Mouse (Mus musculus): ENCODE results near the gene Thra. TPM values are rescaled to one million over a fixed set of nuclear protein-coding genes. Genes with fewer than 3 reads are reported as not detected.

Thra gene
- polyA plus RNA-seq, 1 experiment from 2014 or later, result 175 TPM

- H3K4me2 ChIP-seq (ENCODE audit: low read length), result no peak overlapping the region
- no peaks in the 10 kb centered on the region for H3K9me3 ChIP-seq (ENCODE audit: control insufficient read depth, low read length)
- H3K9ac ChIP-seq (replicated peaks; ENCODE audit: low read length), result no peak overlapping the region
- H3K4me3 ChIP-seq (replicated peaks; ENCODE audit: low read depth, low read length), result no peak overlapping the region
- H3K4me1 ChIP-seq (ENCODE audit: control insufficient read depth, insufficient read depth, low read length), result no peaks in the 10 kb centered on the region
- ATAC-seq (ENCODE audit: low FRiP score, low TSS enrichment) (no peak), DNase-seq (peak; percentile 85)
- WGBS, result 46% methylated on average over 4 of the region's 4 CpGs
- H3K27me3 ChIP-seq (ENCODE audit: control insufficient read depth, insufficient read depth, low read length), result no peaks in the 10 kb centered on the region
- peaks cover 33% of the 10 kb centered on the region for H3K36me3 ChIP-seq (ENCODE audit: control insufficient read depth, insufficient read depth, low read length)
- H3K27ac ChIP-seq (replicated peaks; ENCODE audit: low read depth, low read length), result no peak overlapping the region
These were observed 40.5 kb upstream of the Thra start for GRCm38 (mm10) chr11:98699911-98700310.

- Histone ChIP-seq H3K9me3 (ENCODE audit: control insufficient read depth, low read length) (no peaks in the 10 kb centered on the region), H3K4me3 (replicated peaks; ENCODE audit: low read depth, low read length) (no peak within 1 kb of the TSS), H3K27ac (replicated peaks; ENCODE audit: low read depth, low read length) (no peak within 1 kb of the TSS), H3K4me2 (ENCODE audit: low read length) (no peak within 1 kb of the TSS), H3K4me1 (ENCODE audit: control insufficient read depth, insufficient read depth, low read length) (no peaks in the 10 kb centered on the region), H3K9ac (replicated peaks; ENCODE audit: low read length) (no peak within 1 kb of the TSS), H3K27me3 (ENCODE audit: control insufficient read depth, insufficient read depth, low read length) (no peaks in the 10 kb centered on the region), H3K36me3 (ENCODE audit: control insufficient read depth, insufficient read depth, low read length) (peaks cover 33% of the 10 kb centered on the region)
- no peak for ATAC-seq (ENCODE audit: low FRiP score, low TSS enrichment)
- WGBS, result 26% methylated on average over 10 of the region's 10 CpGs
- DNase-seq, result no peak
These were observed 39.2 kb upstream of the Thra start, which contains the start of gene Csf3 for GRCm38 (mm10) chr11:98701213-98701670. Csf3 (plus strand) TSS chr11:98701263.

DNA sequence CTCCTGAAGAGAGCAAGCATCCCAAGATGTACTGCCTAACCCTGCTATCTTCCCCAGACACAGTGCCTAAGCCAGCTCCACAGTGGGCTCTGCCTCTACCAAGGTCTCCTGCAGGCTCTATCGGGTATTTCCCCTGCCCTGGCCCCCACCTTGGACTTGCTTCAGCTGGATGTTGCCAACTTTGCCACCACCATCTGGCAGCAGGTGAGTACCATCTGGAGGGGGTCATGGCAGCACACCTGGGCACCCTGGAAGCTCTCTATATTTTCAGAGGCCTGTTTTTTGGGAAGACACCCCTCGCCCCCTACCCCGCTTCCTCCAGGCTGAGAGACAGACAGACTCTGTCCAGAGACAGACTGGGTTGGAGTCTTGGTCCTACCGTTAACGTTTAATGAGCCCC lies 38.1 kb upstream of the Thra start:
- ATAC-seq (ENCODE audit: low FRiP score, low TSS enrichment) (no peak), DNase-seq (no peak)
- no peaks in the 10 kb centered on the region for H3K9me3 ChIP-seq (ENCODE audit: control insufficient read depth, low read length)
- H3K36me3 ChIP-seq (ENCODE audit: control insufficient read depth, insufficient read depth, low read length), result peaks cover 38% of the 10 kb centered on the region
- no peaks in the 10 kb centered on the region for H3K27me3 ChIP-seq (ENCODE audit: control insufficient read depth, insufficient read depth, low read length)
- WGBS, result 72% methylated on average over 5 of the region's 5 CpGs
- no peaks in the 10 kb centered on the region for H3K4me1 ChIP-seq (ENCODE audit: control insufficient read depth, insufficient read depth, low read length)
- no peak overlapping the region for H3K4me2 ChIP-seq (ENCODE audit: low read length)
- no peak overlapping the region for H3K9ac ChIP-seq (replicated peaks; ENCODE audit: low read length)
- H3K4me3 ChIP-seq (replicated peaks; ENCODE audit: low read depth, low read length), result no peak overlapping the region
- H3K27ac ChIP-seq (replicated peaks; ENCODE audit: low read depth, low read length), result no peak overlapping the region

DNA sequence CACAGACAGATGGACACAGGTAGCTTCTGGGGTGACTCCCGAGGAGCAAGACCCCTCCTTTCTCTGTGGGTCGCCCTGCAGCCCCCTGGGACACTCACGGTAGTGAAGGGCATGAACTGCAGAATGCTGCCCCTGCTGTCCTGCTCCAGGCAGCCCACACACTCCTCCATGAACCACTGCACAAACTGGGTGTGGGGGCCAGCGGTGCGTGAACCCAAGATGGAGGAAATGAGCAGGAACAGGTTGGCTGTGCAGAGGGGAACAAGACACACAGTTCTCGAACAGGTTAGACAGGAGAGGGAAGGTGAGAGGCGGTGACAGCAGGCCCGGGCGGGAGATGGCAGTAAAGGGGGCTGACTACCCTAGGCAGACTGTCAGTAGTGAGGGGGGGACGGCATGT lies 35.4 kb upstream of the Thra start:
- H3K4me2 ChIP-seq (ENCODE audit: low read length), result no peak overlapping the region
- no peak for ATAC-seq (ENCODE audit: low FRiP score, low TSS enrichment)
- H3K27ac ChIP-seq (replicated peaks; ENCODE audit: low read depth, low read length), result no peak overlapping the region
- peaks cover 65% of the 10 kb centered on the region for H3K36me3 ChIP-seq (ENCODE audit: control insufficient read depth, insufficient read depth, low read length)
- H3K27me3 ChIP-seq (ENCODE audit: control insufficient read depth, insufficient read depth, low read length), result no peaks in the 10 kb centered on the region
- 87% methylated on average over 10 of the region's 10 CpGs for WGBS
- H3K9ac ChIP-seq (replicated peaks; ENCODE audit: low read length), result no peak overlapping the region
- H3K4me3 ChIP-seq (replicated peaks; ENCODE audit: low read depth, low read length), result no peak overlapping the region
- H3K4me1 ChIP-seq (ENCODE audit: control insufficient read depth, insufficient read depth, low read length), result no peaks in the 10 kb centered on the region
- no peak for DNase-seq
- H3K9me3 ChIP-seq (ENCODE audit: control insufficient read depth, low read length), result no peaks in the 10 kb centered on the region

- Histone ChIP-seq H3K4me1 (ENCODE audit: control insufficient read depth, insufficient read depth, low read length) (no peaks in the 10 kb centered on the region), H3K4me2 (ENCODE audit: low read length) (no peak overlapping the region), H3K9me3 (ENCODE audit: control insufficient read depth, low read length) (no peaks in the 10 kb centered on the region), H3K36me3 (ENCODE audit: control insufficient read depth, insufficient read depth, low read length) (peaks cover 86% of the 10 kb centered on the region), H3K27ac (replicated peaks; ENCODE audit: low read depth, low read length) (no peak overlapping the region), H3K4me3 (replicated peaks; ENCODE audit: low read depth, low read length) (no peak overlapping the region), H3K9ac (replicated peaks; ENCODE audit: low read length) (no peak overlapping the region), H3K27me3 (ENCODE audit: control insufficient read depth, insufficient read depth, low read length) (no peaks in the 10 kb centered on the region)
- ATAC-seq (ENCODE audit: low FRiP score, low TSS enrichment) (no peak), DNase-seq (no peak)
- WGBS, result 93% methylated on average over 22 of the region's 22 CpGs
These were observed 32.8 kb upstream of the Thra start for GRCm38 (mm10) chr11:98707401-98708281.

DNA sequence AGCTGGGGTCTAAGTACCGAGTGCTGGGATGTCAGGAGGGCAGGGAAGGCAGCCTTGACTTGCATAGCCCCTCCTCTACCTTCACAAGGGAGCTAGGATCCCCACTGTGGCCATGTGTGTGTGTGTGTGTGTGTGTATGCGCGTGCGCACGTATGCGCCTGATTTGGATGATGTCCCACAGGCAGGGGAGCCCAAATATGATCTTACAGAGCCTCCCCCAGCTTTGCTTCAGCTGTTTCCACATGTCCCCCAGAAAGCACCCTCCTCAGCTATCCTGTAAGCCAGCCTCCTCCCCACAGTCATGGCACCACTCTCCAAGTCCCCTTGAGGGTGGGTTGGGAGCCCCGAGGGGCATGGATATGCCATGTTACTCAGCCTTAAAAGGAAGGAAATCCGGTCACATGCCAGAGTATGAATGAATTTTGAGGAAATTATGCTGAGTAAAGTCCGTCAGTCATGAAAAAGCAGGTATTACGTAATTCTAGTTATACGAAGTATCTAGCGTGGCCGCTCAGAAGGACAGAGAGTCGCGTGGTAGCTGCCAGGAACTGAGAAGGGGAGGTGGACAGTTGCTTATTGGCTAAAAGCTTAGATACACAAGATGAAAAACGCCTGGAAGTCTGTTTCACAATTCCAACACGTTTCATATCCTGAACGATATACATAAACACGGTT lies 32.0 kb upstream of the Thra start:
- H3K4me2 ChIP-seq (ENCODE audit: low read length), result no peak overlapping the region
- H3K4me1 ChIP-seq (ENCODE audit: control insufficient read depth, insufficient read depth, low read length), result no peaks in the 10 kb centered on the region
- no peaks in the 10 kb centered on the region for H3K27me3 ChIP-seq (ENCODE audit: control insufficient read depth, insufficient read depth, low read length)
- 92% methylated on average over 19 of the region's 19 CpGs for WGBS
- no peak overlapping the region for H3K9ac ChIP-seq (replicated peaks; ENCODE audit: low read length)
- DNase-seq, result no peak
- no peak overlapping the region for H3K4me3 ChIP-seq (replicated peaks; ENCODE audit: low read depth, low read length)
- H3K27ac ChIP-seq (replicated peaks; ENCODE audit: low read depth, low read length), result no peak overlapping the region
- no peaks in the 10 kb centered on the region for H3K9me3 ChIP-seq (ENCODE audit: control insufficient read depth, low read length)
- no peak for ATAC-seq (ENCODE audit: low FRiP score, low TSS enrichment)
- H3K36me3 ChIP-seq (ENCODE audit: control insufficient read depth, insufficient read depth, low read length), result peaks cover 94% of the 10 kb centered on the region

- no peak for DNase-seq
- H3K27ac ChIP-seq (replicated peaks; ENCODE audit: low read depth, low read length), result no peak overlapping the region
- ATAC-seq (ENCODE audit: low FRiP score, low TSS enrichment), result no peak
- no peak overlapping the region for H3K4me3 ChIP-seq (replicated peaks; ENCODE audit: low read depth, low read length)
- peaks cover 94% of the 10 kb centered on the region for H3K36me3 ChIP-seq (ENCODE audit: control insufficient read depth, insufficient read depth, low read length)
- H3K9ac ChIP-seq (replicated peaks; ENCODE audit: low read length), result no peak overlapping the region
- H3K4me1 ChIP-seq (ENCODE audit: control insufficient read depth, insufficient read depth, low read length), result no peaks in the 10 kb centered on the region
- no peaks in the 10 kb centered on the region for H3K9me3 ChIP-seq (ENCODE audit: control insufficient read depth, low read length)
- no peaks in the 10 kb centered on the region for H3K27me3 ChIP-seq (ENCODE audit: control insufficient read depth, insufficient read depth, low read length)
- no peak overlapping the region for H3K4me2 ChIP-seq (ENCODE audit: low read length)
- 87% methylated on average over 26 of the region's 26 CpGs for WGBS
These were observed 31.3 kb upstream of the Thra start for GRCm38 (mm10) chr11:98709001-98709741.

GRCm38 (mm10) chr11:98710416-98711045 lies 29.9 kb upstream of the Thra start:
- H3K27me3 ChIP-seq (ENCODE audit: control insufficient read depth, insufficient read depth, low read length), result no peaks in the 10 kb centered on the region
- peaks cover 92% of the 10 kb centered on the region for H3K36me3 ChIP-seq (ENCODE audit: control insufficient read depth, insufficient read depth, low read length)
- H3K9me3 ChIP-seq (ENCODE audit: control insufficient read depth, low read length), result no peaks in the 10 kb centered on the region
- ATAC-seq (ENCODE audit: low FRiP score, low TSS enrichment) (no peak; the same call in 1 of the 2 replicates), DNase-seq (peak; percentile 90)
- H3K9ac ChIP-seq (replicated peaks; ENCODE audit: low read length), result no peak overlapping the region
- no peak overlapping the region for H3K4me2 ChIP-seq (ENCODE audit: low read length)
- no peak overlapping the region for H3K4me3 ChIP-seq (replicated peaks; ENCODE audit: low read depth, low read length)
- 55% methylated on average over 12 of the region's 12 CpGs for WGBS
- H3K4me1 ChIP-seq (ENCODE audit: control insufficient read depth, insufficient read depth, low read length), result no peaks in the 10 kb centered on the region
- H3K27ac ChIP-seq (replicated peaks; ENCODE audit: low read depth, low read length), result no peak overlapping the region
